Mouse (Mus musculus) heart, postnatal 0 days (tissue): ENCODE results near the gene Thap3. TPM values are rescaled to one million over a fixed set of nuclear protein-coding genes. Genes with fewer than 3 reads are reported as not detected.

Experiments used
- ATAC-seq: fragments of 200-750 bp; cut with Nextera tagmentation; 2 replicates; pipeline ENCODE4 v1.8.0; 2017; ENCODE audit warnings: low read depth, moderate number of reproducible peaks, moderate library complexity; ENCODE audit not compliant: insufficient read depth
- DNase-seq: peaks from one replicate; pipeline ENCODE4 v3.0.0-alpha.2; 2016; ENCODE audit warnings: low spot score
- H3K27ac ChIP-seq: fragments of 300-500 bp; sonication (generic); 2 replicates; pipeline ENCODE4 v1.5.1; 2014; ENCODE audit warnings: low read depth, mild to moderate bottlenecking
- H3K27me3 ChIP-seq: fragments of 300-500 bp; sonication (generic); 2 replicates; pipeline ENCODE4 v1.6.1; 2014; ENCODE audit warnings: low read length, mixed read lengths; ENCODE audit not compliant: control insufficient read depth, insufficient read depth
- H3K36me3 ChIP-seq: fragments of 300-500 bp; sonication (generic); replicated peaks from 2 replicates; pipeline ENCODE4 v1.6.1; 2014; ENCODE audit warnings: low read length, mixed read lengths; ENCODE audit not compliant: control insufficient read depth, insufficient read depth
- H3K4me1 ChIP-seq: fragments of 300-500 bp; sonication (generic); 2 replicates; pipeline ENCODE4 v1.6.1; 2014; ENCODE audit warnings: antibody characterized with exemption; ENCODE audit not compliant: control insufficient read depth, insufficient read depth
- H3K4me2 ChIP-seq: fragments of 300-500 bp; sonication (generic); 2 replicates; pipeline ENCODE4 v1.6.1; 2014; ENCODE audit warnings: low read depth, mild to moderate bottlenecking, low read length, moderate library complexity
- H3K4me3 ChIP-seq: fragments of 300-500 bp; sonication (generic); 2 replicates; pipeline ENCODE4 v1.5.1; 2014; ENCODE audit warnings: low read depth, low read length
- H3K9ac ChIP-seq: fragments of 300-500 bp; sonication (generic); replicated peaks from 2 replicates; pipeline ENCODE4 v1.6.1; 2014; ENCODE audit warnings: low read depth, low read length, mixed read lengths
- H3K9me3 ChIP-seq: fragments of 300-500 bp; sonication (generic); replicated peaks from 2 replicates; pipeline ENCODE4 v1.6.1; 2016; ENCODE audit warnings: low read length; ENCODE audit not compliant: control insufficient read depth
- CTCF ChIP-seq: IDR thresholded peaks from 2 replicates; pipeline ENCODE4 v1.5.1; 2016; ENCODE audit warnings: antibody characterized with exemption, control low read depth, low read depth
- EP300 ChIP-seq: IDR thresholded peaks from 2 replicates; pipeline ENCODE4 v1.6.1; 2016; ENCODE audit warnings: antibody characterized with exemption, low read depth
- WGBS: fragments of 180-500 bp; shearing (Covaris S2); extraction: QIAGEN DNeasy Blood & Tissue Kit; methylation state at CpG from one replicate; pipeline ENCODE4 v1.1.7; 2014; 5-methylcytosine and 5-hydroxymethylcytosine counted together
- polyA plus RNA-seq: library from polyadenylated mRNA; unstranded; fragments of >200 nt; fragmentation: Nextera tagmentation; extraction: Ambion mirVana; gene quantifications from 2 replicates; pipeline ENCODE4 v1.2.1, GENCODE M21; 2015
- total RNA-seq: library from RNA; depleted of rRNA; stranded (reverse); fragments of >200 nt; gene quantifications from 2 replicates; pipeline ENCODE4 v1.2.3, GENCODE M21; 2014; ENCODE audit warnings: low replicate concordance

Gene Thap3
- total and polyA plus RNA-seq, 2 experiments from 2014 or later: 22.0 to 23.2 TPM

DNA sequence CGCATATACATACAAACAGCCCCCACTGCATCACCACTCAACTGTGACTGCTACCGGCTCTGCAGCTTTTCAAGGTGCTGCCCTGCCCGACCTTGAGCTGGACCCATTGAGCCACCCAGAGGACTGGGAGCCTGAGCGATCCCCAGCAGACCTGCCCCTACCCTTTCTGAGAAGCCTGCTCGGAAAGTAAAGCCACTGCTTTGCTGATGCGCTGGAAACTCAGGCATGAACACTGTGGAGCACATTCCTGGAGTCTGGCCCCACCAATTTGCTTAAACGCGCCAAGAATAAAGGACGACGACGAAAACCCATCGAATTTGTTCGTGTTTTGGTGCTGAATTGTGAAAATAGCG is 19.3 kb upstream of the Thap3 start:
- no peaks in the 10 kb centered on the region for H3K27me3 ChIP-seq
- H3K4me2 ChIP-seq: peak overlapping the region; percentile 97
- H3K4me3 ChIP-seq: peak overlapping the region; percentile 70
- DNase-seq (no peak), ATAC-seq (peak; percentile 13; the same call in 1 of the 2 replicates)
- WGBS: under 1% methylated on average over 14 of the region's 14 CpGs
- H3K9me3 ChIP-seq: no peaks in the 10 kb centered on the region
- peak overlapping the region; percentile 96 for H3K27ac ChIP-seq
- H3K36me3 ChIP-seq: no peaks in the 10 kb centered on the region
- peak overlapping the region; percentile 76 for H3K9ac ChIP-seq
- TF ChIP-seq EP300 (no peak; the same call in 1 of the 2 replicates), CTCF (no peak)
- peaks cover 31% of the 10 kb centered on the region for H3K4me1 ChIP-seq

DNA sequence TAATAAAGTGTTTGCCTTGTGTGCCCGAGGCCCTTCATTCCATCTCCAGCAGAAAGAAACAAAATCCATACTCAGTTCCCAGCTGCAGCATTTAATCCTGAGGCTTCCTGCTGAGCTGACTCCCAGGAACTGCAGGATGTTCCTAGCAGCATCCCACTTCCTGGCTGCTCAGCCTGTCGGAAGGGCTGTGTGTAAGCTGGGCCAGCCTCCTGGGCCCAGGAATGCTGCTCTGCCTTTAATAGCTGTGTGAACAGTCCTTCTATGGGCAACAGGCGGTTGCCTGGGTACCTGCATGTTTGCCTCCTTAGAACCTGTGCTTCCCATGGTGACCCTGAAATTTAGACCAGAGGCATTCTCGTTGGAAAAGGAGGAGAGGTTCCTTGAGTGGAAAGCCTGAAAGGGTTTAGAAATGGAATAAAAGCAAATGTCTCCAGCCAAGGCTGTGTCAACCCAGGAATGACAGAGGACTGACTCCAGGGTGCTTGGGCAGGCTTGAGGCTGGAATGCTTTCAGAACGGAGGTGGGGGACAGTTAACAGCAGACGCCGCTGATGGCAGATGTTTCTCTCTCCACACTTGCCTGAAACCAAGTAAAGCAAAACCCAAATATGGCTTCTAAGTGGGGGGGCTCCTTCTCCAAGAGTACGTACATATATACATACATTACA is 18.8 kb upstream of the Thap3 start:
- ATAC-seq (peak; percentile 44), DNase-seq (peak; percentile 85)
- Histone ChIP-seq H3K4me2 (peak overlapping the region; percentile 97), H3K36me3 (no peaks in the 10 kb centered on the region), H3K4me1 (peaks cover 31% of the 10 kb centered on the region), H3K9ac (peak overlapping the region; percentile 76), H3K27ac (peak overlapping the region; percentile 96), H3K27me3 (no peaks in the 10 kb centered on the region), H3K9me3 (no peaks in the 10 kb centered on the region), H3K4me3 (peak overlapping the region; percentile 70)
- 4% methylated on average over 8 of the region's 8 CpGs for WGBS
- TF ChIP-seq CTCF: no peak
- 0 out of 2 replicates have a peak, but pooled peaks have one; percentile 25 for TF ChIP-seq EP300

DNA sequence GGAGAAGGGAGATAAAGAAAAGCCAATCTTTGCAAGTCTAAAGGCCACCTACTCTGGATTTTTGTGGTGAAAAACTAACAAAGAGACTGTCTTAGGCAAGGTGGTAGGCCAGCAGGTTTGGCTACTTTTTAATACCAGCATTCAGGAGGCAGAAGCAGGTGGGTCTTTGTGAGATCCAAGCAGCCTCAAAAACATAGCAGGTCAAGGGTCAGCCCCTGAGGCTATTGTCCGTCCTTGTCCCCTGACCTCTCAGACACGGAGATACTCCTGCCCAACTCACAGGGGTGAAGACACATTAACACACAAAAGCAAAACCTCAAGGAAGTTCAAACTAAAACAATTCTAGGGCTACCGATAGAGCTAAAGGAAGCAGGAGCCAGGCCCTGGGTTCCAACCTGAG is 18.0 kb upstream of the Thap3 start:
- no peak for TF ChIP-seq EP300
- no peak for TF ChIP-seq CTCF
- Histone ChIP-seq H3K27me3 (no peaks in the 10 kb centered on the region), H3K4me1 (peaks cover 24% of the 10 kb centered on the region), H3K36me3 (no peaks in the 10 kb centered on the region), H3K4me2 (no peak overlapping the region), H3K27ac (peak overlapping the region; percentile 96), H3K4me3 (no peak overlapping the region), H3K9ac (no peak overlapping the region), H3K9me3 (no peaks in the 10 kb centered on the region)
- WGBS: 41% methylated on average over 3 of the region's 3 CpGs
- no peak for DNase-seq
- ATAC-seq: no peak

DNA sequence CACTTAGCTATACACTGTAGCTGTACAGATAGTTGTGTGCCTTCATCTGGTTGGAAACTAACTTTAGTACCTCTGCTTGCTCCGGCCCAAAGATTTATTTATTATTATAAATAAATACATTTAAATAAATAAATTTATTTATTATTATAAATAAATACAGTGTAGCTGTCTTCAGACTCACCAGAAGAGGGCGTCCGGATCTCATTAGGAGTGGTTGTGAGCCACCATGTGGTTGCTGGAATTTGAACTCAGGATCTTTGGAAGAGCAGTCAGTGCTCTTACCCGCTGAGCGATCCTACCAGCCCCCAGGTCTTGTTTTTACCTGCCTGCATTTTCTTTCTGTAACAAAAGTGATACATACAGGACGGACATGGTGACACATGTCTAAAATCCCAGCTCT is 17.3 kb upstream of the Thap3 start:
- H3K4me1 ChIP-seq: peaks cover 17% of the 10 kb centered on the region; the same call in 1 of the 2 replicates
- no peaks in the 10 kb centered on the region for H3K27me3 ChIP-seq
- ATAC-seq: no peak
- no peaks in the 10 kb centered on the region for H3K36me3 ChIP-seq
- H3K4me3 ChIP-seq: no peak overlapping the region
- no peak overlapping the region for H3K9ac ChIP-seq
- H3K4me2 ChIP-seq: no peak overlapping the region
- no peak for DNase-seq
- TF ChIP-seq EP300 (no peak), CTCF (peak; percentile 16)
- peak overlapping the region; percentile 96; the same call in 1 of the 2 replicates for H3K27ac ChIP-seq
- 82% methylated on average over 6 of the region's 6 CpGs for WGBS
- H3K9me3 ChIP-seq: no peaks in the 10 kb centered on the region

DNA sequence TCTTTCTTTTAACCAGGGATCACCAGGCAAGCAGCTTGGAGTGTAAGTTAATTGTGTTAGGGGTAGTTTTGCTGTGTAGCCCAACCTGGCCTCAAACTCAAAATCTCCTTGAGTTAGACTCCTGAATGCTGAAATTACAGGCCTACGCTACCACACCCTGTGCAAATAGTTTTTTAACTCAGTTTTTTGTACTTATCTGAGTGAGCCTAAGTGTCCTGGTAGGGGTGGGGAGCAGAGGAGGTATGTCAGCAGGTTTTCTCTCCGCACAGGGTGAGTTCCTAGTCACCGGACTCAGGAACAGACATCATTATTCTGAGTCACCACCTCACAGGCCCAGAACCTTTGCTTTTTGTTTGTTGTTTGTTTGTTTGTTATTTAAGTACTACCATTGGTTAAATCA is 13.3 kb upstream of the Thap3 start:
- H3K27me3 ChIP-seq: no peaks in the 10 kb centered on the region

DNA sequence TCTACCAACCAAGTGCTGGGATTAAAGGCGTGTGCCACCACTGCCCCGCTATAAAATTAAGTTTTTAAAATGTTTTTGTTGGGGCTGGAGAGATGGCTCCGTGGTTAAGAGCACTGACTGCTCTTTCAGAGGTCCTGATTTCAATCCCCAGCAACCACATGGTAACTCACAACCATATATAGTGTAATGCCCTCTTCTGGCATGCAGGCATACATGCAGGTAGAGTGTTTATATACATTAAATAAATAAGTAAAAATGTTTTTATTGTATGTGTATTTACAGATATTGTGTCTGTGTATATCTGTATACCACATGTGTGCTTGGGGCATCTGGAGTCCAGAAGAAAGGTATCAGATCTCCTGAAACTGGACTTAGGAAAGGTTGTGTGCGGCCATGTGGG is 12.5 kb upstream of the Thap3 start:
- H3K4me3 ChIP-seq: no peak overlapping the region
- no peak overlapping the region for H3K9ac ChIP-seq
- no peaks in the 10 kb centered on the region for H3K36me3 ChIP-seq
- TF ChIP-seq CTCF (no peak), EP300 (no peak)
- H3K4me1 ChIP-seq: 0 out of 2 replicates have a peak, but pooled peaks cover 3% of the 10 kb centered on the region
- no peaks in the 10 kb centered on the region for H3K27me3 ChIP-seq
- 73% methylated on average over 4 of the region's 4 CpGs for WGBS
- no peaks in the 10 kb centered on the region for H3K9me3 ChIP-seq
- no peak for ATAC-seq
- DNase-seq: no peak
- no peak overlapping the region for H3K27ac ChIP-seq
- H3K4me2 ChIP-seq: no peak overlapping the region

More for the DNA sequence above, 13.3 kb upstream of the Thap3 start:
- H3K4me3 ChIP-seq: no peak overlapping the region
- H3K9ac ChIP-seq: no peak overlapping the region
- no peaks in the 10 kb centered on the region for H3K36me3 ChIP-seq
- H3K4me2 ChIP-seq: no peak overlapping the region
- no peak for DNase-seq
- 88% methylated on average over 3 of the region's 3 CpGs for WGBS
- TF ChIP-seq EP300: no peak
- TF ChIP-seq CTCF: no peak
- no peak for ATAC-seq
- peaks cover 3% of the 10 kb centered on the region; the same call in 1 of the 2 replicates for H3K4me1 ChIP-seq
- H3K9me3 ChIP-seq: no peaks in the 10 kb centered on the region
- no peak overlapping the region for H3K27ac ChIP-seq
